Mouse (Mus musculus): ENCODE results near the gene Asb7.
A peak's percentile ranks its signal among the peaks of the same experiment; 100 is the strongest.

Asb7 gene

GRCm38 (mm10) chr7:66689294-66689619 lies at the start of gene Asb7:
Gene Asb7 (minus strand): TSS chr7:66689596.
- DNase-seq (ENCODE audit: extremely low spot score, low read depth, low spot score): no peak

- DNase-seq (ENCODE audit: extremely low spot score, low read depth, low spot score): no peak
Measured at GRCm38 (mm10) chr7:66737418-66737817, 48.0 kb upstream of the Asb7 start.

- no peak for DNase-seq (ENCODE audit: extremely low spot score, low read depth, low spot score)
Measured at GRCm38 (mm10) chr7:66734993-66735392, 45.6 kb upstream of the Asb7 start.

GRCm38 (mm10) chr7:66734466-66734865 lies 45.1 kb upstream of the Asb7 start:
- DNase-seq (ENCODE audit: extremely low spot score, low read depth, low spot score): no peak

GRCm38 (mm10) chr7:66733882-66734281 lies 44.5 kb upstream of the Asb7 start:
- no peak for DNase-seq (ENCODE audit: extremely low spot score, low read depth, low spot score)

- DNase-seq (ENCODE audit: extremely low spot score, low read depth, low spot score): no peak
Measured at GRCm38 (mm10) chr7:66733431-66733830, 44.0 kb upstream of the Asb7 start.

- no peak for DNase-seq (ENCODE audit: extremely low spot score, low read depth, low spot score)
Measured at GRCm38 (mm10) chr7:66729232-66729631, 39.8 kb upstream of the Asb7 start.

GRCm38 (mm10) chr7:66728072-66728471 lies 38.7 kb upstream of the Asb7 start:
- no peak for DNase-seq (ENCODE audit: extremely low spot score, low read depth, low spot score)

- DNase-seq (ENCODE audit: extremely low spot score, low read depth, low spot score): no peak
Measured at GRCm38 (mm10) chr7:66724954-66725353, 35.6 kb upstream of the Asb7 start.

- no peak for DNase-seq (ENCODE audit: extremely low spot score, low read depth, low spot score)
Measured at GRCm38 (mm10) chr7:66724514-66724913, 35.1 kb upstream of the Asb7 start.

- no peak for DNase-seq (ENCODE audit: extremely low spot score, low read depth, low spot score)
Measured at GRCm38 (mm10) chr7:66711166-66711565, 21.8 kb upstream of the Asb7 start.

GRCm38 (mm10) chr7:66704631-66705030 lies 15.2 kb upstream of the Asb7 start:
- no peak for DNase-seq (ENCODE audit: extremely low spot score, low read depth, low spot score)

GRCm38 (mm10) chr7:66702721-66703120 lies 13.3 kb upstream of the Asb7 start:
- DNase-seq (ENCODE audit: extremely low spot score, low read depth, low spot score): no peak

- DNase-seq (ENCODE audit: extremely low spot score, low read depth, low spot score): no peak
Measured at GRCm38 (mm10) chr7:66694467-66694866, 5.1 kb upstream of the Asb7 start.

GRCm38 (mm10) chr7:66689620-66690360 lies 394 bp upstream of the Asb7 start, which contains the start of gene Lins1:
Gene Lins1 (plus strand): TSS chr7:66689889.
- peak; percentile 88 for DNase-seq (ENCODE audit: extremely low spot score, low read depth, low spot score)

GRCm38 (mm10) chr7:66688721-66689120 lies 675 bp downstream of the Asb7 start:
- DNase-seq (ENCODE audit: extremely low spot score, low read depth, low spot score): no peak

- no peak for DNase-seq (ENCODE audit: extremely low spot score, low read depth, low spot score)
Measured at GRCm38 (mm10) chr7:66682119-66682863, 7.1 kb downstream of the Asb7 start.

GRCm38 (mm10) chr7:66675800-66676199 lies 13.6 kb downstream of the Asb7 start:
- DNase-seq (ENCODE audit: extremely low spot score, low read depth, low spot score): no peak

- DNase-seq (ENCODE audit: extremely low spot score, low read depth, low spot score): no peak
Measured at GRCm38 (mm10) chr7:66667064-66667463, 22.3 kb downstream of the Asb7 start.

GRCm38 (mm10) chr7:66663548-66663947 lies 25.8 kb downstream of the Asb7 start:
- DNase-seq (ENCODE audit: extremely low spot score, low read depth, low spot score): no peak

- peak; percentile 82 for DNase-seq (ENCODE audit: extremely low spot score, low read depth, low spot score)
Measured at GRCm38 (mm10) chr7:66661572-66661971, 27.8 kb downstream of the Asb7 start.

GRCm38 (mm10) chr7:66660972-66661371 lies 28.4 kb downstream of the Asb7 start:
- no peak for DNase-seq (ENCODE audit: extremely low spot score, low read depth, low spot score)

All from hindlimb bud, embryonic 11.5 days (tissue).